Mouse (Mus musculus): ENCODE data around the gene Mpv17l2. TPM values are rescaled to one million over a fixed set of nuclear protein-coding genes. Genes with fewer than 3 reads are reported as not detected.

The Mpv17l2 gene
- total RNA-seq, 2 experiments from 2014 or later = 6.4 to 9.6 TPM

DNA sequence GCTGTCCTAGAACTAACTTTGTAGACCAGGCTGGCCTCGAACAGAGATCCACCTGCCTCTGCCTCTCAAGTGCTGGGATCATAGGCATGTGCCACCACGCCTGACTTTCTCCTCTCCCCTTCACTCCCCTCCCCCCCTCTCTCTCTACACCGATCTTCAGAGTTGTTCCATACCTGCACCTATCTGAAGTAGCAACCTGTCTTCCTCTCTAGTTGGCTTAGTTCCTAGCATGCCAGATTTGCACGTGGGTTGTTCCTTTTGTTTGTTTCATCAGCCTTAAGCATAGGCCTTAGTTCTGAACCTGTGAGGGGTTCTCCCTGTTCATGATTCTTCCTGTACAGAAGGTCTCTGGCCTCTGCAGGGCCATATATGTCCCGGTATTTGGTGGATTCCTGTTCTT is 23.0 kb downstream of the Mpv17l2 start:
- ATAC-seq (replicated peaks; ENCODE audit: low FRiP score, poor library complexity, severe bottlenecking) = no peak

DNA sequence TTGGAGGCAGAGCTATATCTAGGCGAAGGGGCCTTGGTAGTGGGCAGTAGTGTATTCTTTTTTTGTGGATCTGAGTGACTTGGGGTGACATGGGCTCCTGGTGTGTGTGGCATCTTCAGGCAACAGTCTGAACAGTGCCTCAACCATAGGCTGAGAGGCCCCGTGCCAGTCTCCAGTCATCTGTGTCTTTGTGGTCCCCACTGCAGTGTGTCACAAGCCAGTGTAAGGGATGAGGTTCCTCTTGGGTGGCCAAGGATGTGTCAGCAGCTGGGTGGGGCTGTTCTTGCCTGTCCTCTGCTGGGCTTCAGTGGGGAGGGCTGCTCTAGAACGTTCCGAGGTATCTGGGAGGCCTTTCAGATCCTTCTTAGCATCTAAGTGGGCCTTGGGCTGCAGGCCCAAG is 29.8 kb downstream of the Mpv17l2 start:
- ATAC-seq (replicated peaks; ENCODE audit: low FRiP score, poor library complexity, severe bottlenecking) = no peak

DNA sequence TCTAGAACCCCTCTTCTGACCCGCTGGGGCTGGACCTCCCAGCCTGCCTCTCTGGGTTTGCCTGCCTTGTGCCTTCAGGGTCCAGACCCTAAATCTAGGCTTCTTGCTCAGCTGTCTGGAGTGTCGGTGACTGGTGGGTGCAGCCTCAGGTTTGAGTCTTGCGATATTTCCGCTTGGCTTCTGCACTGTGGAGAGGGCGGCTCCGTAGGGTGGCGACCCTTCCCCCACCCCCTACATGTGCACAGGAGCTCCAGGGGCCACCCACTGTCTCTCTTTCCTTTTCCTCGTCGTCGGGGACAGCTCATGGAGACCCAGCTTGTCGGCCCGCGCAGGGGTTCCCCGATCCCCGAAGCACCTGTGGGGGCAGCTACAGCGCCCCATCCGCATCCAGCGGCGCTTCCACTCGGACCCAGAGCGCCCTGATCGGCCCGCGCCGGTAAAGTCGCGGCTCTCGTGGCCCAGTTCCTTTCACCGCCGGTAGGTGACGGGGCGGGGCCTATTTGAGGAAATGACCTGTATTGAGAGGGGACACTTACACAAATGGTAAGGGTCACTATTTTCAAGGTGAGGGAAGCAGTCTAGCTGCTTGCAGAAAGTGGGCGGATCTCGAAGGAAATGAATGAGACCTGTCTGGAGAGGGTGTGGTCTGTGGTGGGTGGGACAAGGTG is 30.8 kb downstream of the Mpv17l2 start:
- ATAC-seq (replicated peaks; ENCODE audit: low FRiP score, poor library complexity, severe bottlenecking) = no peak

DNA sequence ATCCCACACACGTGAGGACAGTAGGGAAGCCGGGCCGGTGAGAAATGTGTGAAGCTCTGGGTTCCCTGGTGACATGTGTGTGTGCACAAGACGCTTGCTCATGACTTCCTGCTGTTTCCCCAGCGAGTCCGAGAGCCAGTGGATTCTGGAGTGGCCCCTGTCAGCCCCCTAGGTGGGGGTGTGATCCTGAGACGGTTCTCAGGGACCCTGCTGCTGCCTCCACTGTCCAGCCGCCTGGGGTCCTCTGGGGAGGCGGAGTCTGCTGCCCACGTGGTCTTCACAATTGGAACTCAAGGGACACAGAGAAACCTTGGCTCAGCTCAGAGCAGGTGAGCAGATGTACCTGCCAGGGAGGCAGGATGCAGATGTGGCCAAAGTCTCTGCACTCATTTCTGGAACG is 34.0 kb downstream of the Mpv17l2 start:
- ATAC-seq (replicated peaks; ENCODE audit: low FRiP score, poor library complexity, severe bottlenecking) = no peak

DNA sequence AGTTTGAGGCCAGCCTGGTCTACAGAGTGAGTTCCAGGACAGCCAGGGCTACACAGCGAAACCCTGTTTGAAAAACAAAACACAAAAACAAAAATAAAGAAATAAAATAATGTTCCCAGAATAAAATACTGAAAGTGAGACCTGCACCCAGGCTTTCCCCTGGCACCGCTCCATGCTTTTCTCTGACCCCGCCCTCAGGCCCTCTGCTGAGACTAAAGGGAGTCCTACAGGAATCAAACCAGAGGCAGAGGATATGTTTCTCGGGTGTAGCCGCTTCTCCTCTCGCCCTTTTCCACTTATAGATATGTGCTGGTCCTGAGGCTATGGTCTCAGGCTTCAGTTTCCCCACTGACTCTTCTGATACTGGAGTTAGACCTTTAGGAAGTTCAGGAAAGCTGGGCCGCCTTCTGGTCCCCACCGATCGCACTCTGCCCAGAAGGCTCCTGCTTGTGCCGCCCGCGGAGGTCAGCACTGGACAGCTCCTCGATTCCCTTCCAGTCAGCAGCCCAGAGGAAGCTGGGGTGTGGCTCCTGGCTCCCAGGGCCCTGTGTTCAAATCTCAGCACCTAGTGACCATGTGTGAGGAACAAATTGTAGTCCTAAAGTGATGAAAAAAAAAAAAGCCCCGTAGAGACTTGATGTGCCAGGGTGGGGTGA is 34.8 kb downstream of the Mpv17l2 start:
- no peak for ATAC-seq (replicated peaks; ENCODE audit: low FRiP score, poor library complexity, severe bottlenecking)

DNA sequence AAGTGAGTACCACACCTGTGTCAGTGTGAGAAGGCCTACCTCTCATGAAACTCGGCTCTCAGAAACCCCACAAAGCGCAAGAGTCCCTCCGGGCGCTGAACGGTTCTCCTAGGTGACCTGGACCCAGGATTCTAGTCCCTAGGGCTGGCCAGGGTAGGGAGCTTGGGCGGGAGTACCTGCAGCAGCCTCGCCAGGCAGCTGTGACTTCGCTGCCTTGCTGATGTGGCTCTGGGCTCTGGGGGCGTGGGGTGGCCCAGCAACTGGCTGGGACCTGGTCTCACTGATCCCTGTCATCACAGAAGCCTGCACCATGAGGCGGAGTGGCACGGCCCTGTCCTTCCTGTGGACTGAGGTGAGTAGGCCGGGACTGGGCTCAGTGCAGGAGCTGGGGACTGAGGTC is 36.5 kb downstream of the Mpv17l2 start:
- no peak for ATAC-seq (replicated peaks; ENCODE audit: low FRiP score, poor library complexity, severe bottlenecking)

DNA sequence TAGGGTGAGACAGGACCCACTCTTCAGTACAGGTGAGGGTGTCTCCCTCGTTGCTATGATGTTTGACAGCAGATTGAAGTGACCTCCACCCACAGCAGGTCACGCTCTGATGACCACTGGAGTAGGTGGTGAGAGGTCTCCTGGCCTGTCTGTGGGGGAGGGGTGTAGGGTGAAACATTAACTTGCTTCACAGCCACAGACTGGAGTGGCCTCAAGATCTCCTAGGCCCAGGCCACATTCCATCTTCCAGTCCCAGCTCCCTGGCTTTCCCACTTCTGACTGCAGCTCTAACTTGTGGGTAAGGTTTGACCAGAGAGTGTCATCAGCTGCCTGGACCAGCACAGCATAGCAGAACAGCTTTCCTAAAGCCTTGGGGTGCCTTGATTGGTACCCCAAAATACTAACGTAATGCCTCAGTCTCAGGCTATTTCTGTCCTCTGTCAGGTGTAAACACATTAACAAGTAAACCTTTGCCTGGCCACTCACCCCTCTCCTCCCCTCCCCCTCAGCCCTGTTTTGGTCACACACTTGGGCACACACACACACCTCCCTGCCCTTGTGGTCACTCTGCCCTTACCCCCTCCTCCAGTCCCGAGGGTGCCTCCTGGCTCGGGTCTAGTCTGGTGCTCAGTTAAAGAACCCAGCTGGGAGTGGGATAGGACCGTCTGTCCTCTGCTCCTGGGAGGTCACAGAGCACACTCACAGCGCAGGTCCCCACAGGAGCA is 37.1 kb downstream of the Mpv17l2 start, which contains the start of gene Pde4c:
Pde4c (plus strand) TSS at position 235 of the 725 bp plus-strand sequence.
- ATAC-seq (replicated peaks; ENCODE audit: low FRiP score, poor library complexity, severe bottlenecking) = no peak

DNA sequence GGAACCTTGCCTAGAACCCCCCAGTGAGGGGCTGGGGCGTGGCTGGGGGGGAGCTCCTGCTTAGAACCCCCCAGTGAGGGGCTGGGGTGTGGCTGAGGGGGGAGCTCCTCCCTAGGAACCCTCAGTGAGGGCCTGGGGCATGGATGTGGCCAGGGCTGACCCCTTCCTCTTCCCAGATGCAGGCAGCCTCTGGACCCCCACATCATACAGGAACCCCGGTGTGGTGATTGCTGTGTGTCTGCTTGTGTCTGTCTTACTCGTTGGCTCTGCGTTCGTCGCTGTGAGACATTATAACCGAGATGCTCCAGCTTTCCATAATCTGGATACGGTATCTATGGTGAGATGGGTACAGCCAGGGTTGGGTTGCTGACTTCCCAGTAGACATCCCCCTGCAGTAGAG is 39.1 kb downstream of the Mpv17l2 start:
- no peak for ATAC-seq (replicated peaks; ENCODE audit: low FRiP score, poor library complexity, severe bottlenecking)

DNA sequence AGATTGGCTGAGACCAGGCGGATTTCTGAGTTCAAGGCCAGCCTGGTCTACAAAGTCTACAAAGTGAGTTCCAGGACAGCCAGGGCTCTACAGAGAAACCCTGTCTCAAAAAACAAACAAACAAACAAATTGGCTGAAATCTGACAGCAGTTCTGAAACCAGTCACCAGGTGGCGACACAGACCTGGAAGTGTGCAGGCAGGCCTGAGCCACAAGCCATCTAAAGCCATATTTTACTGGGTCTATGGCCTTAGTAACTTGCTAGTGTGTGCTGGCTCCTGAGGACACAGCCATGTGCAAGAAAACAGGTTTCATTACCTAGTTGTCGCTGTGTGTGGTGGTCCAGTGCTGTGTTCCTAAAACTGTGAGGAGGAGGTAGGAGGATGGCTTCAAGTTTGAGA is 40.0 kb downstream of the Mpv17l2 start:
- ATAC-seq (replicated peaks; ENCODE audit: low FRiP score, poor library complexity, severe bottlenecking) = 0 out of 2 replicates have a peak, but pooled peaks have one; percentile 33

DNA sequence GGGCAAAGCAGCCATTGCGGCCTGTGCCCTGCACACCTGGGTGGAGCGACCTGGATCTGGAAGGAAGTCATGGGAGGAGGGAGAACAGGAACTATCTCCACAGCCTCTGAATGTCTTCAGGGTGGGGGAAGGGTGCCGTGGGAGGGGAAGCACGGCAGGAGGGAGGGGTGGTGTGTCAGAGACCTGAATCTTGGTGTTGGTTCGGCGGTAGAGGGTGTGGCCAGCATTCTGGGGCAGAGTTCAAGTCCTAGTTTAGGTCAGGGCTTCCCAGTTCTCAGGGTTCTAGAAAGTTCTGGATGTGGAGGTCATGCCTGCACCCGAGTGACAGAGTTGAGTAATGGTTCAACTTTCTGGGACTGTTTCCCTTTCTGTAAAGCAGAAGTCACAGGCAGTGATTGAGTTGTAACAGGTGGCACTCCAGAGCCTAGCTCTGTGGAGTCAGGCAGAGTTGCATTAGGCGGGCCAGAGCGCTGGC is 40.9 kb downstream of the Mpv17l2 start:
- ATAC-seq (replicated peaks; ENCODE audit: low FRiP score, poor library complexity, severe bottlenecking) = no peak

DNA sequence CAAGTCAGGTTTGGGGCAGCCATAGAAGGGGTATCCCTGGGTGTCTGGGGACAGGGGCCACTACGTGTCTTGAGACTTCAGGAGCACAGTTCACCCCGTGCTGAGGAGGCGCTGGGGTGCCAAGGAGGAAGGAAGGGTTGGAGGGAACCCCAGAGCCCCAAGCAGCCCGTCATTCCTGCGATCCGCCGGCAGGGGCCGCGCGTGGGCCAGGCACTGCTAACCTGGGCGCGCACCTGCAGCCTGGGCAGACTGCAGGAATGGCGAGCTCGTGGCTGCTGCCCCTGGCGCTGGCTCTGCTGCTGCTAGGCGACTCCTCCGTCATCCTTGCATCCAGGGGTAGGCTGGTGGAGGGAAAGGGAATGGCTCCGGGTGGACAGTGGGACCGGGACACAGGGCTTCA is 42.4 kb downstream of the Mpv17l2 start, which contains the start of gene Gm3336:
Gm3336 (plus strand) TSS at position 247 of the 400 bp plus-strand sequence.
- peak; percentile 74 for ATAC-seq (replicated peaks; ENCODE audit: low FRiP score, poor library complexity, severe bottlenecking)

DNA sequence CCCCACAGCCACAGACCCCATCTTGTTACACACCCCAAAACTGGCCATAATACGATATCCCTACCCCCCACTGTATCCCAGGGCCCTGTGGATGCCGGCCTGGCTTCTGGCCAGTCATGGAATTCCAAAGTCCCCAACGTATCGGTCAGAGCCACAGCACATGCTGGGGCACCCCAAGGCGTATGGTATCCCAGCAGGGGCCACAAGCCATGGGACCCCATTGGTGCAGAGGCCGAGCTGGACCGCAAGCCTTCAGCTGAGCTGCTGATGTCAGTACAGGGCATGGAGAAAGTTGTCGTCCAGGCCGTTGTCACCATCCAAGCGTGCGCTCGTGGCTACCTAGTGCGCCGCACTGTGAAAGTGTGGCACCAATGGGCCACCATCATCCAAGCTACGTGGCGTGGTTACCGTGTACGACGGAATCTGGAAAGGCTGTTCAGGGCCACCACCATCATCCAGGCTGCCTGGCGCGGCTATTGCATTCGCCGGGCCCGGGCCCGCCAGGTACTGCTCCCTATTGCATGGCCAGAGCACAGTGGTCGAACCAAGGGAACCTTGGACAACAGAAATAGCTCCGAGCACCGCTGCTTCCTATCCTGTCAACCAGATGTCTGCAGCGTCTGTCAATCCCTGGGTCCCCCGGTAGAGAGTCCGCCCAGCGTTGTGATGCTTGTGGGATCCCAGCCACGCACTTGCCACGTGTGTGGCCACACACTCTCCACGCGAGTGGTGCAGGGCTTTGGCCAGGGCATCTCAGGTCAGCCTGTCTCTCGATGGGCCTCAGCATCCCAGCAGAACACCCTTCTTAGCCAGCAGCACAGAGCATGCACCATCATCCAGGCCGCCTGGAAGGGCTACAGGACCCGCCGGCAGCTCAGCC is 44.0 kb downstream of the Mpv17l2 start:
- ATAC-seq (replicated peaks; ENCODE audit: low FRiP score, poor library complexity, severe bottlenecking) = no peak

DNA sequence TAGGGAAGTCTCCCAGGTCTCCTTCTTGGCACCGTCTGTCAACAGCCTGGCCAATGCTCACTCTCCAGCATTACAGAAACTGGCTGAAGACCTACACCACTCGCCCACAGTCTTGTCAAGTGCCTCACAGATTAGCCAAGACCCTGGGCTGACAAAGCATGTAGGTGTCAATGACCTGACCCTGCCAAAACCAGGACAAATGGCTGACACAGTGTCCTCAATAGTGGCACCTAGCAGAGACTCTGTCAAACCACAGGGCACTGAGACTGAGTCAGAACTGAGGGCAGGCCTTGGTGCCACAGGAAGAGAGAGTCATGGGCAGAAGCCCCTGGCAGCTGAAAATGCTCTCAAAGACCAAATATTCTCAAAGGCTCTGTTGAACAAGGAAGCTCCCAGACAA is 45.7 kb downstream of the Mpv17l2 start:
- no peak for ATAC-seq (replicated peaks; ENCODE audit: low FRiP score, poor library complexity, severe bottlenecking)

DNA sequence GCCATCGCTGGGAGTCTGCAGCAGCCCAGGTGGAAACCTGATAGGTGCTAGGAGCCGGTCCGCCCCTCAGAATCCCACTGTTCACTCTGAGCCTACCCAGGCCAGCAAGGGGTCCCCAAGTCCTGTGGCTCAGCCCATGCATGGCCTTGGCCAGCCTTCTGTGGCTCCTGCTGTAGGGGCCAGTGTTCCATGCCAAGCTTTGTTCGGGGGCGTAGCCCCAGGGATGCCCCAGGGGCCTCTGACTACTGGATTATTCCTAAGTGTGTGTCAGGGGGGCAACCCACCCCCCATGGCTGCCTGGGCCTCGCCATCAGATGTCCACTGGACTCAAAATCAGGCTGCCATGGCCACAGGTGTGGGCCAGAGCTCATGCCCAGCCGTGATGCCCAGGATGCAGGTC is 46.8 kb downstream of the Mpv17l2 start:
- ATAC-seq (replicated peaks; ENCODE audit: low FRiP score, poor library complexity, severe bottlenecking) = no peak

DNA sequence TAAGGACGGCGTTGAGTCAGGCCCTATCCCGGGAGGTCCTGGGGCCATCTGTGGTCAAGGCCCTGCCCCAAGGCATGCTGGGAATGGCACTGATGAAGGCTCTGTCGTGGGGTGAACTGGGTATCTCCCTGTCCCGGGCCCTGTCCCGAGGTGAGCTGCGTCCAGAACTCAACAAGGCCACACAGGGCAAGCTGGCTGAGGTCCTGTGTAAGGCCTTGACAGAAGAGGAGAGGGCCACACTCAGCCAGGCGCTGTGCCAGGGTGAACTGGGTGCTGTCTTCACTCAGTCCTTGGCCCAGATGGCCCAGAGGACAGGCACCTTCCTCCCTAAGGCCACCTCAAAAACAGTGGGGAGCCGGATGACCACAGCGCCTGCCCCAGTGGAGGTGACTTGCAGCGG is 49.7 kb downstream of the Mpv17l2 start:
- no peak for ATAC-seq (replicated peaks; ENCODE audit: low FRiP score, poor library complexity, severe bottlenecking)

DNA sequence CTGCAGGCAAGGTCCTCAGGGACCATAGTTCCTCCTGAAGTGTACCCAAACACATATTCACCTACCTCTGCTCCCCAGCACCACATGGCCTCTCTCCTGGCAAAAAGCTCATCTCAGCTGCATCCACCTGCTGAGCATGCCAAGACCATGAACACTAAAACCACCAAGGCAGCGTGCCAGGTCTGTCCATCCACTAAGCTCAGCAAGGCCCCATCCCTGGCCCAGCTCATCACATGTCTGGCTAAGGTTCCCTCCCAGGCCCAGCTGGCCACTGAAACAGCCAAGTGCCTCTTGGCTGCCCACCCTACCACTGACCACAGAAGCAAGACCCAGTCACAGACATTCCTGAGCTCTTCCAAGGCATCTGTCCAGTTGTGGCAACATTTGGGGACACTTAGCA is 50.5 kb downstream of the Mpv17l2 start:
- ATAC-seq (replicated peaks; ENCODE audit: low FRiP score, poor library complexity, severe bottlenecking) = no peak

DNA sequence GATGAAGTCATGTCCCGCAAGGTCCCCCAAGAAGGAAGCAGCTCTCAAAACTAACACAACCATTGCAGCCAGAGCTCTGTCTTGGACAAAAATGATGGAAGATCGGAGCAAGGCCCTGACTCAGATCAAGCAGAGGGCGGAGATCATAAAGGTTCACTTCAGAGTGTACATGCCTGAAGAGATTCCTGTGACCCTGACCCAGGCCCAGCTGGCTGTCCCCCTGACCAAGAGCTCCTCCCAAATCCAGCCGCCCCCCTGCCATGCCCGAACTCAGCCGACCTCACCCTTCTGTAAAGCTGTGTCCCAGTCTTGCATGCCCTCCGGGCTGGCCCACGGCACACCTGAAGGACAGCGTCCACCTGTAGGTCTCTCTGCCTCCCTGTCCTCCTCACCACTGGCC is 51.0 kb downstream of the Mpv17l2 start:
- no peak for ATAC-seq (replicated peaks; ENCODE audit: low FRiP score, poor library complexity, severe bottlenecking)

All from erythroblast, adult 5-6 weeks (primary cell).